Mouse (Mus musculus): ENCODE data around the gene Pak4.
"Not testable (repeated sequence)": the region's sequence is repeated elsewhere in the genome, so short reads cannot be mapped to it uniquely, and the experiment has no call there.

Gene Pak4

DNA sequence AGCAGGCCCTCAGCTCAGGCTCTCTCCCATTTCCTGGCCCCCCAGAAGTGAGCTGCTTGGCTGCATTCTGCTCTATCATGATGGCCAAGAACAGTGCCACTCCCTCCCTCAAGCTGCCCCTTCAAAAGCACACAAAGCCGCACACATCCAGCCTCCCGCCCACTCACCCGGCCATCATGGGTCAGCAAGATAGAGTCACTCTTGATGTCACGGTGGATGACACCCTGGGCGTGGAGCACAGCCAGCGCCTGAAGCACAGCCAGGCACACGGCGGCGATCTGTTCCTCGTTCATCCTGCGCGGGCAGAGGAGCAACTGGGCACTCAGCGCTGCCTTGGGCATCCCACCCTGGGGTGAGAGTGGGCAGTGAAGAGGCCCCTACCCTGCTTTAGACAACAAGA is 35.6 kb downstream of the Pak4 start:
- DNase-seq (ENCODE audit: low read depth, low spot score) = no peak

DNA sequence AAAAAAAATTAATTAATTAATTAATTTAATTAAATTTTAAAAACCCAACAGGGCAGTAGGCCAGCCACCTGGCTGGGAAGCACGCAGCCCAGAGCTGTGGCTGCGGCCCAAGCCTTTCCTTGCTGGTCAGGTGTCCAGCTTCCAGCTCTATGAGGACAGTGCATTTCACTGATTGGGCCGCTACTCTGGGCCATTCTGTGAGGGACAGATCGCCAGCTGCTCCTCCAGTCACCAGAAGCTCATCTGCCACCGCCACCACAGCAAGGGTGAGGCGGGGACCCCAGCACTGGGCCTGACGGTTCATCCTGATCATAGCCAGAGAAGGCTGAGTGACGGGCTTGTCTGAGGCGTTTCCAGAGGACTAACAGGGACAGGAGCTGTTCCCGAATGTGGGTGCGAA is 36.0 kb downstream of the Pak4 start:
- DNase-seq (ENCODE audit: low read depth, low spot score) = no peak

DNA sequence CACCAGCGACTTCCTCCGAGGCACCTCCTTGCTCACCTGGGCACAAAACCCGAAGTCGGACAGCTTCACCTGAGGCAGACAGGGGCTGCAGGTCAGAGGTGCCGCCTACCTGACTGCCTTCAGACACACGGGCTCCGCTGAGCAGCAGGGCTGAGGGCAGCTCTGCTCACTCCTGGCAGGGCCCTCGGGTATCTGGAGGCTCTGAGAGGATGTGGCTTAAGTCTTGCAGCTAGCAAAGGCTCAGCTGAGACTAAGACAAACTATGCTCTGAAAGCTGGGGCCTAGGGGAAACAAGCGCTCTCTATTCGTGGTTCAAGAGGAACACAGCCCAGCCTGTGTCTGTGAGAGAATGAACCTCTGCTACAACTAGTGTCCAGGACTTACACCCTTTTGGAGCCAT is 37.1 kb downstream of the Pak4 start:
- DNase-seq (ENCODE audit: low read depth, low spot score) = no peak

DNA sequence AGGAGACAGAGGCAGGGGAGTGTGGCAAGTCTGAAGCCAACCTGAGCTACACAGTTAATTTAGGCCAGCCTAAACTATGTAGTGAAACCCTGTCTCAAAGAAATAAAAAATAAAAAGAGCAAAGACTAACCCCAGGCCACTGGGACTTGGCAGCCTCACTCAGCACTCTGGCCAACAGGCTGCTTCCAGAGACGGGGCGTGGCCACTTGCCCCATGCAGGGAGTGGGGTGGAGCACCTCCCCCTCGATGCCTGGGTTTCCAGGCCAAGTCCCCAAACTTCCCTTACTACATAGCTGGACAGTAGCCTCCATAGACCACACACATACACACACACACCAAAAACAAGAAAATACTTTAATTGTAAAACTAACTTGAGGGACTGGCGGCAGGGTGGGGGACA is 39.5 kb downstream of the Pak4 start:
- no peak for DNase-seq (ENCODE audit: low read depth, low spot score)

DNA sequence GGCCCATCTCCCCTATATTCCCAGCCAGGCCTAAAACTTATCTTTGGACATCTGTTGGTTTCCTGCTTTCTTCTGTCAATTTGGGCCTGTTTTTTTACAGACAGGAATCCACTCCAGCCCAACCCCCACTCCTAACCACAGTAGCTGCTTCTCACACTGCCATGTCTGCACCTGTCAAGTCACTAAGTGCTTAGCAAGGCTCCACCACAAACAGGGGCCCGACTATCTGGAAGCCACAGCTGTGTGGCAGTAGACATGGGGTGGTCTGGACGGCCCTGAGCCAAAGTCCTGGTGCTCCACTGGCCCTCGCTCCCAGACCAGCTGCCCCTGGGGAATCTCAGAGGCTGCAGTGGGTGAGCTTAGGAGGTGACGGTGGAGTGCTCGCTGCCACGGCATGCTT is 40.3 kb downstream of the Pak4 start:
- no peak for DNase-seq (ENCODE audit: low read depth, low spot score)

DNA sequence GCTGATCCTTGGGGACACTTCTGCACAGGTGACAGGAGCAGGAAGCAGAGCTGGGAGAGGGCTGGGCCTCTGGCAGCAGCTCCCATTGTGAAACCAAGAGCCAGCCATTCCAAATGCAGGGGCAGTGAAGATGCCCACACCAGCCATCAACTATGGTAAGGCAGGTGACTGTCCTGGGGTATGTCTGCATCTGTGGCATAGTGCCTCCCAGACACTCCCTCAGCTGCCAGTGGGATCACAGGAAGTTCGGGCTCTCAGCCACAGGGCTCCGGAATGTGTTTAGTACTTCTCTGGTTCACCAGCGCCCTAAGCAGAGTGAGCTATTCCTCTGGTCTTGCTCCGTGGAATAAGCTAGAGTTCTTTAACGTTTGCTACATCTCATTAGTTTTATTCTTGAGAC is 40.9 kb downstream of the Pak4 start:
- no peak for DNase-seq (ENCODE audit: low read depth, low spot score)

DNA sequence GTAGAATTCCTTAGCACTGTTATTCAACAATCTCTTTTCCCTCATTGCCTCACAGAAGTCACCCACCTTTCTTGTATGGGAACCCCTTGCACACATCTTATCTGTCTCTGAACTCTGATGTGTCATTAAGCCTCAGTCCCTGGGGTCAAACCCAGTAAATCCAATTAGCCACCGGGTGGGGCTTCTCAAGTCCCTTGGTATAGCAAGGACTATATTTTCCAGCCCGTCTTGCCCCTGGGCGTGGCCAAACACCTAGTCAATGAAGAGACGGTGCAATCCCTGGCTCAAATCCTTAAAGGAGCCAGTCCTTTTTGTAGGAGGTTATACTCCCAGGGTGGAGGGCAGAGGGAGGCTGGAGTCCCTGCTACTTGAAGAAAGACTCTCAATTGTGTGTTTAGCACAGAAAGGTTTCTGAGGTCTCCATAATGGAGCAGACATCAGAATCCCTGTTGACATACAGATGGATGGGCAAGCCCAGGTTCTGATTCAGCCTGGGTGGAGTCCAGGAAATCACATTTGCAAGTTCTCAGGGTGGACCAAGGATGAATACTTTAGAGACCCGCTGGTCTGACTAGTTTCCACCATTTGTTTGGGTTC is 41.9 kb downstream of the Pak4 start:
- no peak for DNase-seq (ENCODE audit: low read depth, low spot score)

DNA sequence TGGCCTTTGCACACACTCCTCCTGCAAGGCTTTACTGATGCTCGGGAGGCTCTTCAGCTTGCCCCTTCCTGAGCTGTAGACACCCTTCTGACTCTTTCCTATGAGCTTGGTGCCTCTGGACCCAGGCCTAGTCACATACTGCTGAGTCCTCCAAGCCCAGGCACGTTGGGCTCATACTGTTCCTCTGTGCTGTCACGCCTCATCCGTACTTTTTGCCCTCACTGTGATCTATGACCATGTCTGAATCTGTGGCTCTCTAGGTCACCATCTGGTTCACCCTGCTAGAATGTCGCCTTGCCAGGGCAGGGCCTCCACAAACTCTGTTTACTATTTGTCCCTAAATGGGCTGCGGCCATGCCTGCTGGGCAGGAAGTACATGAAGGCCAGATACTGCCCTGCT is 44.9 kb downstream of the Pak4 start:
- DNase-seq (ENCODE audit: low read depth, low spot score) = no peak

DNA sequence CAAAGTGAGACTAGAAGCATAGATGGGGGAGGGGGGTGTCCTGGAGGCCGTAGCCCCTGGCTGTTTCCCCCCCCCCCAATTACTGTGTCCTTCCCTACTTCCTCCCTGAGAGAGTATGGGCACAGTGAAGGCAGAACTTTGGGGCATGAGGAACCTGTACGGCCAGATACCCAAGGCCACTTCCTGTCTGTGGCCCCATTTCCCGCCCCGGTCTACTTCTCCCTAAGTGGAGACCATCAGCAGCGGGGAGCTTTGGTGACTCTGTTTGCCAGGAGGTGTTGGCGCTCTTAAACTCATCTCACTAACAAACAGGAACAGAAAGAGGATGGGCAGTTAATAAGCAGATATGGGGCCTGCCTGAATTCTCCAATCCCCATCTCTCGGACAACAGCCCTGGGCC is 50.4 kb downstream of the Pak4 start:
- DNase-seq (ENCODE audit: low read depth, low spot score) = no peak

DNA sequence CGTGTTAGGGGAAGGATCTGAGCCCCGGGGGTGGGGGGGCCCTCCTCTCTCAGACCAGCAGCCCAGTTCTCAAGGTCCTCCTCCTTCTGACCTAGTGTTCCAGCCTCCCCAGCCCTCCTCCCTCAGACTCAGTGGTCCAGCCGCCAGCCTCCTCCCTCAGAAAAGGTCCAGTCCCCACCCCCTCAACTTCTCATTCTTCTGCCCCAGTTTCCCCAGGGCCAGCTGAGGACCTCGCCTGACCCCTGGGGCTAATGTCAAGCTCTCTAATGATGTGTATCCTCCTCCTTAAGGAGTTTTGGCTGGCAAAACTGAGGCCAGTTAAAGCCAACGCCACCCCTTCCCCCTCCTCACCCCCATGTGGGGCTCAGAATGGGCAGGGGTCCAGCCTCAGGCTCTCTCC is 50.8 kb downstream of the Pak4 start, which contains the start of gene Nccrp1:
Gene Nccrp1 (minus strand): TSS at position 101 of the 400 bp plus-strand sequence.
- DNase-seq (ENCODE audit: low read depth, low spot score) = no peak

DNA sequence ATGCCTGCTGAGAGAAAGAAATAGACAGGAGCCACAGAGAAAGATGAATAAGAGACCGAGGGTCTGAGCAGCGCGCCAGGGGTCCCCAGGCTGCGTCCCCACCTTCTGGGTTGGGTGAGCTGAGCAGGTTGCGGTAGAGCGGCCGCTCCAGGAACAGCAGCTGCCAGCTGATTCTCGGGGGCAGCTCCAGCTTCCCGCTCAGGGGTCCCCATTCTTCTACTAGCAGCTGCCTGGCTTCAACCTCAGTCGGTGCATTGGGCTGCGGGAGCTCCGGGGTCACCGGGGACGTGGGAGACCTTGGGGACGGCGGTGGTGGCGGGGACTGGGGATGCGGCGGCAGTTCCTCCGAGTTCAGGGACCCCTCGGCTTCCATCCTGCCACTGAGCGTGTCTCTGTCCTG is 51.3 kb downstream of the Pak4 start:
- no peak for DNase-seq (ENCODE audit: low read depth, low spot score)

DNA sequence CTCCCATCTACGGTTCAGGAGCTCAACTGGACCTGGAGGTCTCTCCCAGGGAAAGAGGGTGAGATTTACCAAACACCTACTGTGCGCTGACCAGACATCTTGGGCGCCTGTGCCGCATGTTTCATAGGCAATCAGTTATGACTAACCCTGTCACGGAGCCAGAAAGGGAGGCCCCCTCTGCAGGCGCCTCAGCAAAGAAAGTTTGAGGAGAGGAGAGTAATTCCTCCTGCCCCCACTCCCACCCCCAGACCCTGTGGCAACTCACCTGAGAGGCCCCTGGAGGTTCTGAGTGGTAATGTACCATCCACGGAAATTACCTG is 52.1 kb downstream of the Pak4 start:
- no peak for DNase-seq (ENCODE audit: low read depth, low spot score)

DNA sequence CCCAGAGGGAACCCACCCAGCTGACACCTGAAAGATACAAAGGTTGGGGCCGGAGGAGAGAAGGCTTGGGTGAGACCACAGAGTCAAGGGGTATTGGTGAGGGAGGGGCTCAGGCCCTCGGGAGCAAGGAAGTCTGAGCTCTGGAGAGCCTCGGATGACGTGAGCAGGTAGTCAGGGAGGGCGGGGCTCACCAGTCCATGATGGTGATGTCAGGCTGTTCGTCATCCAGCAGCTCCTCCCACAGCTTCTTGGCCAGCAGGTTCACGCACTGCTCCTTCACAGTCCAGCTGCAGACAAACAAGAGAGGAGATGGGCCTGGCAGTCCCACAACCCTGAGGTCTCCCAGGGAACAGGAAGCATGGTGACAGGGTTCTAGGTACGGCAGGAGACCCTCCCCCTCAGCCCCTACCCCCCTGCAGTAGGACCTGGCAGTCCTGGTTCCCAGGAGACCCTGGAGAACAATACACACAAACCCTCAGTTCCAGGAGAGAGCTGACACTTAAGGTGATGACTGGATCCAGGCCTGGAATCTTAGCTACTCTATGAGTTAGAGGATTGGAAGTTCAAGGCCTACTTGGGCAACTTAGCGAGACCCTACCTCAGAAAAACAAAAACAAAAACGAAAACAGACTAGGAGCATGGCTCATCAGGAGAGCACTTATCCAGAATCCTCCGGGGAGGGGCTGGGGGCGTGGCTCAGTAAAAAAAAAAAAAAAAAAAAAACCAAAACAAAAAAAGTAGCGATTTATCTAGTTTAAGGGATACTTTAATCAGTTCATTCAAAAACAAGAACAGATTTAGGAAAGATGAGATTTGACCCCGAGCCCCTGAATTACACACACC is 52.7 kb downstream of the Pak4 start:
- no peak for DNase-seq (ENCODE audit: low read depth, low spot score)

DNA sequence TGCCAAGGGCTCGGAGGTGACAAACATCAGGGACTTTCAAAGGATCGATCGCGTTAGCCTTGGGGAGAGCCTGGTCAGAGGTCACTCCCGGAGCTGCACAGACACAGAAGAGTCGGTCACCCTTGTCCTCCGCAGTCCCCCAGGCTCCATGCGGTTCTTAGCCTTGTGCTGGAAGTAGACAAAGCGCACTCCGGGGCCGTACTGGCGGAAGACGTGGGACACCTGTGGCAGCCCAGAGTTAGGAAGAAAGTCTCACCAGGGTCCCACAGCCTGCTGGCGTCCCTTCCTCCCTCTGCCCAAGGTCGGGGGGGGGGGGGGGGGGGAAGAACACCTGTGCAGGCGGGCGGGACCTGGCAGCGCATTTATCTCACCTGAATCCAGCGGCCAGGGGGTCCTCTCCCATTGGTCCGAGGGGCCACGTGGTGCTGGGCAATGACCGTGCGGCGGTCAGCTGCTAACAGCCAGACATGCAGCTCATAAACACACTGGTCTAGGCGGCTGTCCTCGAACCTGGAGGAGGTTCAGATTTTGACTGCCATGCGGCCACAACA is 53.9 kb downstream of the Pak4 start:
- DNase-seq (ENCODE audit: low read depth, low spot score) = no peak

DNA sequence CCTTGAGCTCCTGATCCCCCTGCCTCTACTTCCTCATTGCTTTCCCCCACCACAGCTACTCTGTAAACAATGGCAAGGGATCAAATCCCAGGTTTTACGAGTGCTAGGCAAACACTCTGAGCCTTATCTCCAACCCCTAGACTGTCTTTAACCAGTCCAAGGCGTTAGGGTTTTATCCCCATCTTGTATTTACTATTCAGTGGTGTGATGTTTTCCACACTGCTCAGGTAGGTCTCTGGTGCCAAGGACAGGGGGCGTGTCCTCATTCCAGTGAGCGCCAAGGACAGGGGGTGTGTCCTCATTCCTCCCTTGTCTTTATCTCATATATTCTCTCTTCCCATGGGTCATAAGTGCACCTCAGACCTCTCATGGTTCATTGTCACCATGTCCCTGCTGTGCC is 57.5 kb downstream of the Pak4 start, which contains the start of gene Sycn:
Gene Sycn (plus strand): TSS at position 360 of the 400 bp plus-strand sequence.
- no peak for DNase-seq (ENCODE audit: low read depth, low spot score)

DNA sequence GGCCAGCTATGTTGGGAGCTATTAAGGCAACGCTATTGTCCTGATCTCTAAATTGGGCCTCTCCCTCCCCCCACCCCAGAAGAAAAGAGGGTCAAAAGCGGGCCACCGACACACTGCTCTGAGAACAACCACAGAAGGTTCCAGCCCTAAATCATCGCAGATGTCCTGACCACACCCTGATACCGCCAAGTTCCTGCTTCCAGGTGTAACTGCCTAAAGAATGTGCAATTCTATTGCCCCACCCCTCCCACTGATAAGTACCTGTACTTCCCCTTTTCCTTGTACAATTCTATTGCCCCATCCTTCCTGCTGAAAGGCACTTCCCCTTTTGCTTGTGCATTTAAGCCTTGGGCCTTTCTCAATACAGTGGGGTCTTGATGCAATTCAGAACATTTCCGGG is 59.1 kb downstream of the Pak4 start:
- not testable (repeated sequence) for DNase-seq (ENCODE audit: low read depth, low spot score)

DNA sequence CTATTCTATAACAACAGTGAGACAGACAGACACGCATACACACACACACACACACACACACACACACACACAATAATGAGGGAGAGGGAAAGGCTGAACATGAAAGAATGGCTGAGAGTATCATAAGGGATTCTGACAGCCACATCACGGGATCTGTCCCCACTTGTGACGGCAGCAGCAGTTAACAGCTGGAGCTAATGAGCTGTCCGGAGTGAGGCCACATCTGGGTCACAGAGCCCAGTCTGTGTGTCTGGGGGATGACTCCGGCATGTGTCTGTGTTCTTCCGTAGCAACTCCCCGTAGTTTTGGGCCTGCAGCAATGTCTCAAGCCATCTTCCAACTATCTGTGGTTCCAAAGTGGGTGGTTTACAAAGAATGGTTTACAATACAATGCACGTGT is 66.0 kb downstream of the Pak4 start:
- DNase-seq (ENCODE audit: low read depth, low spot score) = no peak

DNA sequence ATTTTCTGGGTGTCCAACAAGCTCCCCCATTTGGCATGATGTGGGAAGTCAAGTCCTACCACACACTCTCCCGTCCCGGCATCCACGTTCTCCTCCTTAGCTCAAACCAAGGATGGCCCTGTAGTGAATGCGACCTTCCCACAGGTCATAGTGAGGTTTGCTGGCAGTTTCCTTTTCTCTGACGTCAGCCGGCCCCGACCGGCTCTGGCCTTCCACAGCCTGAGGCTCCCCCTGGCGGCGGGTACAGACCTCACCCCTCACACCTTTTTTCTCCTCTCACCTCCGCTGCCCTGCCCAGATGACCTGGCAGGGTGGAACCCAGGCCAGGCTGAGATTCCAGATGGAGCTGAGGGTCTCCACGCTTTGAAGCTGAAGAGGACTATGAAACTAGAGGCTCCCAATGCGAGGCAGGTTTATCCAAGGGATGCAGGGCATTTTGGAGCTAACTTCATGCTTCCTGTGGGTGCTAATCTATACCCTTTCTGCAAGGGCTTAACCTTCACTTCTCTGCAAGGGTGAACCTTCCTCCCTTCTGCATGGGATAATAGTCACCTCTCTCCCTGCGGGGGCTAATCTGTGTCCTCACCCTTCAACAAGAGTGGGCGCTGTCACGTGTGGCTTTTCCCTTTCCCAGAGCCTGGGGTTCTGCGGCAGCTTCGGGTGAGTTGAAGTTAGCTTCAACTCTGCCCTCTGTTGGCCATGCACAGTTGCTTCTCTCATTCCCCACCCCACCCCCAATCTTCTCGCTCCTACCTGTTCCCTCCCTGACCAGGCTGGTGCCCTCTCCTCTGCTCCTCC is 69.9 kb downstream of the Pak4 start:
- DNase-seq (ENCODE audit: low read depth, low spot score) = peak; percentile 92

DNA sequence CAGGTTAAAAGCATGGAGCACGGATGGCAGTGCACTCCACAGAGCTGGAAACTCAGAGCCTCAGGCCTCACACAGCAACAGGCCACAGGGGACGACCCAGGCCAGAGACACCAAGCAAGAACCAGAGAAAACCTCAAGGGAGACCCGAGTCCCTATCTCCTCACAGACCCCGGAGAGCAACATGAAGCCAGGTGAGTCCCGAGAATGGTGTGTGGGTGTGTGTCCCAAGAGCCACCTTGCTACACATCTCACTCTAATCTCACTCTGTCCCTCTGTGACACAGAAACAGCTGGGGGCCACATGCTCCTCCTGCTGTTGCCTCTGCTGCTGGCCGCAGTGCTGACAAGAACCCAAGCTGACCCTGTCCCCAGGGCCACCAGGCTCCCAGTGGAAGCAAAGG is 75.4 kb downstream of the Pak4 start, which contains the start of gene Ifnl3:
Gene Ifnl3 (plus strand): TSS at position 301 of the 400 bp plus-strand sequence.
- DNase-seq (ENCODE audit: low read depth, low spot score) = not testable (repeated sequence)

DNA sequence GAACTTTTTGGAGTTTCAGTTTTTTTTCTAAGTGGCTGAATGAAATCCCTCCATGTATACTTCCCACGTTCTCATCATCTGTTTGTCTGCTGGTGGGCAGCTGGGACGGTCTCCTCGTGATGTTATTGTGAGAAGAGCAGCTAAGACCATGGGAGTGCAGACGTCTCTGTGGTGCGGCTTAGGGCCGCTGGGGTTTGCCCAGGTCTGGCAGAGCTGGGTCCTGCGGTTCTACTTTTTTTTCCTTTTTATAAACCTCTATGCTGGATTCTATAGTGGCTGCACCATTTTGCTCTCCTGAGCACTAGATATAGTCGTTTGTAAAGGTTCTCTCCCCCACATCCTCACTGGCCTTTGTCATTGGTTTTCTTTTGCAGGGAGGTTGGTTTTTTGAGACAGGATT is 86.5 kb downstream of the Pak4 start:
- DNase-seq (ENCODE audit: low read depth, low spot score) = no peak

DNA sequence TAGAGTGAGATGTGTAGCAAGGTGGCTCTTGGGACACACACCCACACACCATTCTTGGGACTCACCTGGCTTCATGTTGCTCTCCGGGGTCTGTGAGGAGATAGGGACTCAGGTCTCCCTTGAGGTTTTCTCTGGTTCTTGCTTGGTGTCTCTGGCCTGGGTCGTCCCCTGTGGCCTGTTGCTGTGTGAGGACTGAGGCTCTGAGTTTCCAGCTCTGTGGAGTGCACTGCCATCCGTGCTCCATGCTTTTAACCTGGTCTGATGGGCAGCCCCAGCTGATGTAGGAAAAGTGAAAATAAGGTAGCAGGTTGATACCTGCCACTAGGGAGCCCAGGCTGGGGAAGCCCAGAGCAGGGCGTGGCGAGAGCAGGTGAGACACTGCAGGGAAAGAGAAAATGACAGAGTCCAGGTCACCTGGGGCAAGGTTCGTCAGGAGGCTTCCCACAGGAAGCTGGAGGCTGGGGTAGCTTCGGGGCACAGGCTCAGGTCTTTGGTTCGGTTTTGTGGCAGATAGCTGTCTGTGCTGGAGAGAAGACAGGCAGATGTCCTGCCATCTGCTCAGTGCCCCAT is 87.5 kb downstream of the Pak4 start, which contains the start of gene Ifnl2:
Gene Ifnl2 (minus strand): TSS at position 51 of the 570 bp plus-strand sequence.
- DNase-seq (ENCODE audit: low read depth, low spot score) = not testable (repeated sequence)

DNA sequence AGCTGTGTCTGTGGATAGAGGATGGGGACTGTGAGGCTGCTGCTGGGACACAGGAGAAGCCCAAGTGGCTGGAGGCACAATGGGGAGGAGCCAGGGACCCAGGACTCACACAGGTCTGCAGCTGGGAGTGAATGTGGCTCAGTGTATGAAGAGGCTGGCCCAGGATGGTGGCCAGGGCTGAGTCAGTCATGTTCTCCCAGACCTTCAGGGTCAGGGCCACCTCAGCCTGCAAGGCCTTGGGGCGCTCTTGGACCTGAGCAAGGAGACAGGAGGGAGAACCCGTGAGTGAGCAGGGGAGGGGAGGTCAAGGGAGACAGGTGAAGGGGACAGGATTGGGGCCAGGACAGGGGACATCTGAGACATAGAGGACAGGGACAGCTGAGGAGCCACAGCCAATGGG is 88.9 kb downstream of the Pak4 start:
- DNase-seq (ENCODE audit: low read depth, low spot score) = not testable (repeated sequence)
